Mouse (Mus musculus): Measurements from ENCODE around the gene Srarp. TPM values are rescaled to one million over a fixed set of nuclear protein-coding genes. Genes with fewer than 3 reads are reported as not detected.

Gene Srarp
- polyA plus RNA-seq (2014; fragmentation: Nextera tagmentation; extraction: Ambion mirVana) = not detected in 2 replicates

GRCm38 (mm10) chr4:141435974-141436373 lies at the start of gene Srarp:
Srarp (minus strand) TSS chr4:141436105.
- H3K36me3 ChIP-seq (ENCODE audit: control insufficient read depth, insufficient read depth, low read length) = no peaks in the 10 kb centered on the region
- H3K4me3 ChIP-seq (ENCODE audit: low read depth, low read length) = no peak within 1 kb of the TSS
- WGBS = 67% methylated on average over 1 of the region's 1 CpGs
- H3K9me3 ChIP-seq (ENCODE audit: control insufficient read depth, low read depth, low read length) = no peaks in the 10 kb centered on the region
- H3K27ac ChIP-seq (ENCODE audit: low read length) = no peak within 1 kb of the TSS
- no peak within 1 kb of the TSS for H3K4me2 ChIP-seq (replicated peaks; ENCODE audit: low read depth, low read length)
- no peak within 1 kb of the TSS for H3K9ac ChIP-seq (replicated peaks; ENCODE audit: low read depth, low read length)
- no peaks in the 10 kb centered on the region for H3K4me1 ChIP-seq (ENCODE audit: control insufficient read depth, insufficient read depth, low read length)
- no peak for ATAC-seq (ENCODE audit: insufficient number of reproducible peaks, insufficient read depth, low FRiP score, low read depth)
- no peaks in the 10 kb centered on the region for H3K27me3 ChIP-seq (ENCODE audit: control insufficient read depth, insufficient read depth, low read length)

DNA sequence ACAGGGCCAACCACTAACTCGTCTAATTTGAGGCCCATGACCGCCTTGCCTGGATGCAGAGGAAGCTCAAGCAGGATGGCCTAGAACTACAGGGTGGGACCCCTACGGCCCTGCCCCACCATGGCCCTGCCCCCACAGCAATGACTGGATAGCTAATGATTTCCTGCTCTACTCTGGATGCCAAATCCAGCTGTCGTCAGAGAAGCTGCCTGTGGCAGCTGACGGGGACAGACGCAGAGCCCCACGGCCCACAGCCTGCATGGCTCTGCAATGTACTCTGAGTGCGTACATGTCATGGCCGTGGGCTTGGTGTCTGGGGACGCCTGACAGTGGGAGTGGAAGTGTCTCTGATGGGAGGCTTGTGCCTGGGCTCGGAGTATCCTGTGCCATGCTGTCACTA lies 48.2 kb upstream of the Srarp start:
- Histone ChIP-seq H3K9me3 (ENCODE audit: control insufficient read depth, low read depth, low read length) (no peaks in the 10 kb centered on the region), H3K4me3 (ENCODE audit: low read depth, low read length) (no peak overlapping the region), H3K36me3 (ENCODE audit: control insufficient read depth, insufficient read depth, low read length) (peaks cover 72% of the 10 kb centered on the region), H3K9ac (replicated peaks; ENCODE audit: low read depth, low read length) (no peak overlapping the region), H3K27me3 (ENCODE audit: control insufficient read depth, insufficient read depth, low read length) (no peaks in the 10 kb centered on the region), H3K27ac (ENCODE audit: low read length) (no peak overlapping the region), H3K4me2 (replicated peaks; ENCODE audit: low read depth, low read length) (no peak overlapping the region), H3K4me1 (ENCODE audit: control insufficient read depth, insufficient read depth, low read length) (no peaks in the 10 kb centered on the region)
- no peak for ATAC-seq (ENCODE audit: insufficient number of reproducible peaks, insufficient read depth, low FRiP score, low read depth)
- 78% methylated on average over 11 of the region's 11 CpGs for WGBS

DNA sequence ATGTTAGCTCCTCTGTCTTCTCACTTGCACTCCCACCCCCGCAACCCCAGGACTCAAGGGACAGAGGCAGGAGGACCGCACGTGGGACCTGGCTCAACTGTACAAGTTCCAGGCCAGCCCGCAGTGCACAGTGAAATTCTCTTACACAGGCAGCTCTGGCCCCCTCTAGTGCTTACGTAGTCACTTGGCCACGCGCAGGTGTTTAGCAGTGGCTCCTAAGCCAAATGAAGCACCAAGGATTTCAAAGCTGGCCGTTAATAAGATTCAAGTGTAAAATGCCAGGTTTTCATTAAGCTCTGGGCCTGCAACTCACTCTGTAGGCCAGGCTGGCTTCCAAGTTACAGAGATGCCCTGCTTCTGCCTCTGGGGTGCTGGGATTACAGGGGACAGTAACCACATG lies 43.5 kb upstream of the Srarp start:
- Histone ChIP-seq H3K4me2 (replicated peaks; ENCODE audit: low read depth, low read length) (no peak overlapping the region), H3K27ac (ENCODE audit: low read length) (no peak overlapping the region; the same call in 1 of the 2 replicates), H3K9ac (replicated peaks; ENCODE audit: low read depth, low read length) (no peak overlapping the region), H3K27me3 (ENCODE audit: control insufficient read depth, insufficient read depth, low read length) (no peaks in the 10 kb centered on the region), H3K36me3 (ENCODE audit: control insufficient read depth, insufficient read depth, low read length) (peaks cover 83% of the 10 kb centered on the region), H3K9me3 (ENCODE audit: control insufficient read depth, low read depth, low read length) (no peaks in the 10 kb centered on the region), H3K4me3 (ENCODE audit: low read depth, low read length) (no peak overlapping the region), H3K4me1 (ENCODE audit: control insufficient read depth, insufficient read depth, low read length) (no peaks in the 10 kb centered on the region)
- WGBS = 94% methylated on average over 8 of the region's 8 CpGs
- ATAC-seq (ENCODE audit: insufficient number of reproducible peaks, insufficient read depth, low FRiP score, low read depth) = no peak

GRCm38 (mm10) chr4:141478794-141479193 lies 42.9 kb upstream of the Srarp start:
- Histone ChIP-seq H3K27me3 (ENCODE audit: control insufficient read depth, insufficient read depth, low read length) (no peaks in the 10 kb centered on the region), H3K4me1 (ENCODE audit: control insufficient read depth, insufficient read depth, low read length) (no peaks in the 10 kb centered on the region), H3K27ac (ENCODE audit: low read length) (peak overlapping the region; percentile 88), H3K4me3 (ENCODE audit: low read depth, low read length) (no peak overlapping the region), H3K4me2 (replicated peaks; ENCODE audit: low read depth, low read length) (no peak overlapping the region), H3K9me3 (ENCODE audit: control insufficient read depth, low read depth, low read length) (no peaks in the 10 kb centered on the region), H3K36me3 (ENCODE audit: control insufficient read depth, insufficient read depth, low read length) (peaks cover 82% of the 10 kb centered on the region), H3K9ac (replicated peaks; ENCODE audit: low read depth, low read length) (no peak overlapping the region)
- ATAC-seq (ENCODE audit: insufficient number of reproducible peaks, insufficient read depth, low FRiP score, low read depth) = no peak
- WGBS = 97% methylated on average over 32 of the region's 32 CpGs

DNA sequence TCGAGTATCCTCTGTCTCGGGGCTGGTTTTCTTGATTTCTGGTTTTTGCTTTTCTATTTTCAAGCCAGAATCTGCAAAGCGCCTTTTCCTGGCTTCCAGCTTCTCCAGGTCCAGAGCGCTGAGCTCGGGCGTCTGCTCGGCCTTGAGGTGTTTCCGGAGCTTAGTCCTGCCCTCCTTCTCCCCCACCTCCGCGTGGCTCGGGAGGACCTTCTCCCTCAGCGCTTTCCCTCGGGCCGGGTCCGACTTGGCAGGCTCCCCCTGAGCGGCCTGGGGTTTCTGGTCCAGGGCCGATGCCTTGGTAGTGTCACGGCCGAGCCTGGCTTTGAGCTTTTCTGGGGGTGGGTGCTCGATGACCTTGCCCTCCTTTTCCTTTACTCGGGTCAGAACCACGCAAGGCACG lies 42.3 kb upstream of the Srarp start:
- H3K9me3 ChIP-seq (ENCODE audit: control insufficient read depth, low read depth, low read length) = no peaks in the 10 kb centered on the region
- H3K4me2 ChIP-seq (replicated peaks; ENCODE audit: low read depth, low read length) = no peak overlapping the region
- H3K36me3 ChIP-seq (ENCODE audit: control insufficient read depth, insufficient read depth, low read length) = peaks cover 78% of the 10 kb centered on the region
- H3K27me3 ChIP-seq (ENCODE audit: control insufficient read depth, insufficient read depth, low read length) = no peaks in the 10 kb centered on the region
- no peak for ATAC-seq (ENCODE audit: insufficient number of reproducible peaks, insufficient read depth, low FRiP score, low read depth)
- no peak overlapping the region for H3K4me3 ChIP-seq (ENCODE audit: low read depth, low read length)
- H3K4me1 ChIP-seq (ENCODE audit: control insufficient read depth, insufficient read depth, low read length) = no peaks in the 10 kb centered on the region
- no peak overlapping the region for H3K9ac ChIP-seq (replicated peaks; ENCODE audit: low read depth, low read length)
- WGBS = 84% methylated on average over 23 of the region's 23 CpGs
- peak overlapping the region; percentile 88 for H3K27ac ChIP-seq (ENCODE audit: low read length)

GRCm38 (mm10) chr4:141477681-141478102 lies 41.8 kb upstream of the Srarp start:
- no peaks in the 10 kb centered on the region for H3K27me3 ChIP-seq (ENCODE audit: control insufficient read depth, insufficient read depth, low read length)
- no peak overlapping the region for H3K9ac ChIP-seq (replicated peaks; ENCODE audit: low read depth, low read length)
- WGBS = 75% methylated on average over 16 of the region's 16 CpGs
- H3K36me3 ChIP-seq (ENCODE audit: control insufficient read depth, insufficient read depth, low read length) = peaks cover 78% of the 10 kb centered on the region
- H3K9me3 ChIP-seq (ENCODE audit: control insufficient read depth, low read depth, low read length) = no peaks in the 10 kb centered on the region
- H3K27ac ChIP-seq (ENCODE audit: low read length) = peak overlapping the region; percentile 88
- H3K4me2 ChIP-seq (replicated peaks; ENCODE audit: low read depth, low read length) = no peak overlapping the region
- no peak overlapping the region for H3K4me3 ChIP-seq (ENCODE audit: low read depth, low read length)
- peak; percentile 70; the same call in 1 of the 2 replicates for ATAC-seq (ENCODE audit: insufficient number of reproducible peaks, insufficient read depth, low FRiP score, low read depth)
- H3K4me1 ChIP-seq (ENCODE audit: control insufficient read depth, insufficient read depth, low read length) = no peaks in the 10 kb centered on the region

- Histone ChIP-seq H3K9ac (replicated peaks; ENCODE audit: low read depth, low read length) (no peak overlapping the region), H3K4me3 (ENCODE audit: low read depth, low read length) (no peak overlapping the region)
- 88% methylated on average over 19 of the region's 19 CpGs for WGBS
Observed at GRCm38 (mm10) chr4:141474431-141474830, 38.5 kb upstream of the Srarp start.

GRCm38 (mm10) chr4:141472641-141473321 lies 36.9 kb upstream of the Srarp start:
- no peak for ATAC-seq (ENCODE audit: insufficient number of reproducible peaks, insufficient read depth, low FRiP score, low read depth)
- 73% methylated on average over 32 of the region's 32 CpGs for WGBS
- H3K27me3 ChIP-seq (ENCODE audit: control insufficient read depth, insufficient read depth, low read length) = no peaks in the 10 kb centered on the region
- H3K27ac ChIP-seq (ENCODE audit: low read length) = no peak overlapping the region
- no peak overlapping the region for H3K4me3 ChIP-seq (ENCODE audit: low read depth, low read length)
- no peak overlapping the region for H3K4me2 ChIP-seq (replicated peaks; ENCODE audit: low read depth, low read length)
- no peak overlapping the region for H3K9ac ChIP-seq (replicated peaks; ENCODE audit: low read depth, low read length)
- no peaks in the 10 kb centered on the region for H3K9me3 ChIP-seq (ENCODE audit: control insufficient read depth, low read depth, low read length)
- H3K36me3 ChIP-seq (ENCODE audit: control insufficient read depth, insufficient read depth, low read length) = peaks cover 77% of the 10 kb centered on the region
- H3K4me1 ChIP-seq (ENCODE audit: control insufficient read depth, insufficient read depth, low read length) = no peaks in the 10 kb centered on the region

More at GRCm38 (mm10) chr4:141474431-141474830, 38.5 kb upstream of the Srarp start:
- no peak overlapping the region for H3K4me2 ChIP-seq (replicated peaks; ENCODE audit: low read depth, low read length)
- H3K27ac ChIP-seq (ENCODE audit: low read length) = no peak overlapping the region
- peaks cover 80% of the 10 kb centered on the region for H3K36me3 ChIP-seq (ENCODE audit: control insufficient read depth, insufficient read depth, low read length)
- ATAC-seq (ENCODE audit: insufficient number of reproducible peaks, insufficient read depth, low FRiP score, low read depth) = no peak
- H3K27me3 ChIP-seq (ENCODE audit: control insufficient read depth, insufficient read depth, low read length) = no peaks in the 10 kb centered on the region
- H3K9me3 ChIP-seq (ENCODE audit: control insufficient read depth, low read depth, low read length) = no peaks in the 10 kb centered on the region
- H3K4me1 ChIP-seq (ENCODE audit: control insufficient read depth, insufficient read depth, low read length) = no peaks in the 10 kb centered on the region

- WGBS = 98% methylated on average over 16 of the region's 16 CpGs
- H3K9me3 ChIP-seq (ENCODE audit: control insufficient read depth, low read depth, low read length) = no peaks in the 10 kb centered on the region
- no peak for ATAC-seq (ENCODE audit: insufficient number of reproducible peaks, insufficient read depth, low FRiP score, low read depth)
- no peak overlapping the region for H3K4me2 ChIP-seq (replicated peaks; ENCODE audit: low read depth, low read length)
- H3K4me1 ChIP-seq (ENCODE audit: control insufficient read depth, insufficient read depth, low read length) = no peaks in the 10 kb centered on the region
- no peak overlapping the region for H3K4me3 ChIP-seq (ENCODE audit: low read depth, low read length)
- H3K27me3 ChIP-seq (ENCODE audit: control insufficient read depth, insufficient read depth, low read length) = no peaks in the 10 kb centered on the region
- H3K9ac ChIP-seq (replicated peaks; ENCODE audit: low read depth, low read length) = no peak overlapping the region
- H3K27ac ChIP-seq (ENCODE audit: low read length) = no peak overlapping the region
- H3K36me3 ChIP-seq (ENCODE audit: control insufficient read depth, insufficient read depth, low read length) = peaks cover 75% of the 10 kb centered on the region
Observed at GRCm38 (mm10) chr4:141471491-141471890, 35.6 kb upstream of the Srarp start.

Data from stomach, embryonic 14.5 days (tissue).